Comparison of ENCODE assay signal across 27 mouse cellular contexts in the genomic region with DNA sequence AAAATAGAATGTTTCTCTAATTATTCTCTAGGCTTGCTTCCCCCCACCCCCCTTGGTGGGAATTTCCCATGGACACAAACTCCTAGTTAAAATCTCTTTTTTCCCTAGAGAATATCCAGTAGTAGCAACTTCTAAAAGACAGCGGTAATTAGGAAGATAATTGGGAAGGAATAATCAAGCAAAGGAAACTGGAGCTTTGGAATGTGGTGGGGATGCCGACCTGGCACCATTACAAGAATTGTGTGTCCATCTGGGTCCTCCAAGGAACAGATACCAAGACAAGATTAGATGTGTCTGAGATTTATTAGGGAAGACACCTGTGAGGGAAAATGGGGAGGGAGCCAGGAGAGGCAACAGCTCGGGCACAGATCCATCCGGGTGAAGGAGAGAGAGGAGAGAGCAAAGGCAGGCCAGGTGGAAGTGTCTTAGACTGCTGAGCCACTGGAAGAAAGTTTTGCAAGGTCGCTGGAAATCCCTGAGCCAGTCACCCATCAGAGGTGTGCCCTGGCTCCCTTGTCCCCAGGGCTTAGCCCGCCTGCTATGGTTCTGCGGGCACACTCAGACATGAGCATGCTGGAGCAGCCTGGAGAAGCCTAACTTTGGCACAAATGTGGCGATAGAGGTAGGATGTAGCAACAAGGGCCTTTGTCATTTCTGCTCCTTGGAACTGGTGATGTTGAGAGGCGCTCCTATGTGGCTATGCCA. TPM values are rescaled to one million over a fixed set of nuclear protein-coding genes. Genes with fewer than 3 reads are reported as not detected.
DNase-seq lines count a peak whose midpoint lies in the region; ATAC-seq and TF ChIP-seq lines count a peak whose summit lies in the region.
"Had no signal": no experiment of that assay in that cellular context is flagged by ENCODE, and none has a peak within 500 bp of the region (broad histone marks: within the 10 kb centered on the region; RNA-seq: fewer than 3 reads in every experiment).

No protein-coding gene starts in this region.

- peaks cover 32% of the 10 kb centered on the region for H3K4me1 ChIP-seq in hindbrain, embryonic 10.5 days (replicated peaks)
- H3K4me1 ChIP-seq in hindbrain, embryonic 14.5 days (replicated peaks; ENCODE audit: control insufficient read depth, insufficient read depth, low read length): peaks cover 16% of the 10 kb centered on the region
- peaks cover 5% of the 10 kb centered on the region; the same call in 1 of the 2 replicates for H3K4me1 ChIP-seq in stomach, postnatal 0 days (replicated peaks; ENCODE audit: control insufficient read depth, insufficient read depth)
- peaks cover 16% of the 10 kb centered on the region for H3K4me1 ChIP-seq in forebrain, postnatal 0 days (ENCODE audit: insufficient read depth)

- no peaks in the 10 kb centered on the region for H3K9me3 ChIP-seq in hindbrain, embryonic 10.5 days
- no peaks in the 10 kb centered on the region for H3K9me3 ChIP-seq in hindbrain, embryonic 14.5 days (ENCODE audit: control insufficient read depth, low read length)
- no peaks in the 10 kb centered on the region for H3K9me3 ChIP-seq in stomach, postnatal 0 days (ENCODE audit: control insufficient read depth, low read length)
- no peaks in the 10 kb centered on the region for H3K9me3 ChIP-seq in forebrain, postnatal 0 days (ENCODE audit: low read length)
- H3K9me3 ChIP-seq: heart, embryonic 13.5 days; hindbrain, embryonic 12.5 days; limb, embryonic 10.5 days; liver, embryonic 15.5 days; midbrain, embryonic 15.5 days; neural tube, embryonic 13.5 days; stomach, embryonic 15.5 days had no signal

- no peak for TF ChIP-seq CTCF in gastrocnemius, adult 2 months (IDR thresholded peaks at IDR 0.05)
- TF ChIP-seq CTCF in stomach, postnatal 0 days (IDR thresholded peaks at IDR 0.05; ENCODE audit: low read depth): no peak
- TF ChIP-seq CTCF in forebrain, postnatal 0 days (IDR thresholded peaks at IDR 0.05; ENCODE audit: low read depth): no peak

- no peak for TF ChIP-seq EP300 in stomach, postnatal 0 days (optimal IDR thresholded peaks at IDR 0.05)

- no peak overlapping the region for H3K4me3 ChIP-seq in hindbrain, embryonic 10.5 days
- H3K4me3 ChIP-seq in hindbrain, embryonic 14.5 days (replicated peaks; ENCODE audit: low read length): no peak overlapping the region
- peak overlapping the region; percentile 47 for H3K4me3 ChIP-seq in gastrocnemius, adult 2 months
- H3K4me3 ChIP-seq in stomach, postnatal 0 days (ENCODE audit: low read depth, low read length): no peak overlapping the region
- no peak overlapping the region for H3K4me3 ChIP-seq in forebrain, postnatal 0 days (ENCODE audit: low read depth, low read length)
- H3K4me3 ChIP-seq: heart, embryonic 13.5 days; hindbrain, embryonic 12.5 days; left cerebral cortex, adult 2 months; limb, embryonic 10.5 days; liver, embryonic 15.5 days; midbrain, embryonic 15.5 days; myocyte; neural tube, embryonic 13.5 days; stomach, embryonic 15.5 days had no signal

- no peak for ATAC-seq in hindbrain, embryonic 14.5 days (ENCODE audit: low FRiP score)
- no peak for ATAC-seq in stomach, postnatal 0 days (ENCODE audit: low FRiP score, low TSS enrichment)
- no peak for ATAC-seq in forebrain, postnatal 0 days
- ATAC-seq: forebrain, embryonic 14.5 days; midbrain, embryonic 15.5 days had no signal

- 0 out of 2 replicates have a peak overlapping the region, but pooled peaks have one; percentile 9 for H3K27ac ChIP-seq in hindbrain, embryonic 10.5 days
- H3K27ac ChIP-seq in hindbrain, embryonic 14.5 days: no peak overlapping the region
- H3K27ac ChIP-seq in gastrocnemius, adult 2 months: peak overlapping the region; percentile 77
- H3K27ac ChIP-seq in stomach, postnatal 0 days (replicated peaks): no peak overlapping the region
- H3K27ac ChIP-seq in forebrain, postnatal 0 days (ENCODE audit: low read depth, low read length): no peak overlapping the region
- H3K27ac ChIP-seq: heart, embryonic 13.5 days; hindbrain, embryonic 12.5 days; kidney, postnatal 0 days; left cerebral cortex, adult 2 months; limb, embryonic 10.5 days; liver, embryonic 15.5 days; midbrain, embryonic 15.5 days; neural tube, embryonic 13.5 days; stomach, embryonic 15.5 days had no signal

- H3K27me3 ChIP-seq in hindbrain, embryonic 10.5 days (ENCODE audit: insufficient read depth, poor library complexity, severe bottlenecking): peaks cover 7% of the 10 kb centered on the region; the same call in 1 of the 2 replicates
- no peaks in the 10 kb centered on the region for H3K27me3 ChIP-seq in hindbrain, embryonic 14.5 days (ENCODE audit: control insufficient read depth, insufficient read depth, low read length)
- H3K27me3 ChIP-seq in stomach, postnatal 0 days (ENCODE audit: control insufficient read depth, insufficient read depth, low read length): no peaks in the 10 kb centered on the region
- H3K27me3 ChIP-seq in forebrain, postnatal 0 days (ENCODE audit: insufficient read depth, low read length): no peaks in the 10 kb centered on the region
- H3K27me3 ChIP-seq: hindbrain, embryonic 12.5 days; midbrain, embryonic 15.5 days; neural tube, embryonic 13.5 days; stomach, embryonic 15.5 days had no signal

- WGBS in hindbrain, embryonic 10.5 days: 72% methylated on average over 9 of the region's 9 CpGs
- 66% methylated on average over 9 of the region's 9 CpGs for WGBS in hindbrain, embryonic 14.5 days
- WGBS in stomach, postnatal 0 days: 73% methylated on average over 9 of the region's 9 CpGs
- 44% methylated on average over 9 of the region's 9 CpGs for WGBS in forebrain, postnatal 0 days

- intact Hi-C loops in gastrocnemius, adult 2 months (cut with DNase I): no loop called here

- no peak overlapping the region for H3K9ac ChIP-seq in hindbrain, embryonic 14.5 days
- no peak overlapping the region for H3K9ac ChIP-seq in stomach, postnatal 0 days (ENCODE audit: low read length)
- no peak overlapping the region for H3K9ac ChIP-seq in forebrain, postnatal 0 days
- H3K9ac ChIP-seq: heart, embryonic 13.5 days; hindbrain, embryonic 12.5 days; liver, embryonic 15.5 days; midbrain, embryonic 15.5 days; neural tube, embryonic 13.5 days; stomach, embryonic 15.5 days had no signal

- DNase-seq in cerebellum, adult 18-20 months: peak; percentile 22 to 33
- no peak for DNase-seq in cerebellum, postnatal 36 days
- no peak for DNase-seq in hindbrain, embryonic 10.5 days (ENCODE audit: low spot score)
- no peak for DNase-seq in hindbrain, embryonic 14.5 days (ENCODE audit: low spot score)
- peak; percentile 85 for DNase-seq in gastrocnemius, adult 2 months
- peak; percentile 70 for DNase-seq in gonadal fat pad, adult 2 months (ENCODE audit: low read depth)
- DNase-seq in stomach, postnatal 0 days (ENCODE audit: low spot score): no peak
- DNase-seq in forebrain, postnatal 0 days: no peak
- DNase-seq: adrenal gland, postnatal 25 days; heart, adult 18-20 months; heart, postnatal 14 days; kidney, adult 11 months; liver; lung, postnatal 4 days; right cerebral cortex, adult 18-20 months; right cerebral cortex, postnatal 4 days had no signal

- H3K4me2 ChIP-seq in hindbrain, embryonic 14.5 days (replicated peaks): no peak overlapping the region
- H3K4me2 ChIP-seq in stomach, postnatal 0 days (replicated peaks; ENCODE audit: low read depth): no peak overlapping the region
- H3K4me2 ChIP-seq in forebrain, postnatal 0 days (ENCODE audit: low read depth): no peak overlapping the region
- H3K4me2 ChIP-seq: heart, embryonic 13.5 days; hindbrain, embryonic 12.5 days; liver, embryonic 15.5 days; midbrain, embryonic 15.5 days; neural tube, embryonic 13.5 days; stomach, embryonic 15.5 days had no signal

- H3K36me3 ChIP-seq in hindbrain, embryonic 10.5 days: no peaks in the 10 kb centered on the region
- no peaks in the 10 kb centered on the region for H3K36me3 ChIP-seq in hindbrain, embryonic 14.5 days (replicated peaks; ENCODE audit: control insufficient read depth, insufficient read depth)
- H3K36me3 ChIP-seq in stomach, postnatal 0 days (ENCODE audit: control insufficient read depth, insufficient read depth, low read length): no peaks in the 10 kb centered on the region
- no peaks in the 10 kb centered on the region for H3K36me3 ChIP-seq in forebrain, postnatal 0 days (ENCODE audit: insufficient read depth)
- H3K36me3 ChIP-seq: heart, embryonic 13.5 days; hindbrain, embryonic 12.5 days; limb, embryonic 10.5 days; liver, embryonic 15.5 days; midbrain, embryonic 15.5 days; neural tube, embryonic 13.5 days; stomach, embryonic 15.5 days had no signal

RNA-seq across cellular contexts. Expression of gene Gm973, which starts 4.3 kb away (rescaled TPM):
- 9.0 TPM in 2 replicates for polyA plus RNA-seq in hindbrain, embryonic 10.5 days (2016; fragmentation: Nextera tagmentation; extraction: Ambion mirVana)
- 7.1 and 10.6 TPM in 2 replicates for polyA plus RNA-seq in hindbrain, embryonic 14.5 days (2014; fragmentation: Nextera tagmentation; extraction: Ambion mirVana)
- total RNA-seq in gastrocnemius, adult 2 months (2021): 1 to 10 TPM in 1 of 2 experiments, under 1 TPM in 1; 0.75 to 1.7 TPM
- 1.2 and 2.0 TPM in 2 replicates for polyA plus RNA-seq in gonadal fat pad, adult 2 months (2012; rRNA removed)
- 0.51 and 1.2 TPM in 2 replicates for polyA plus RNA-seq in stomach, postnatal 0 days (2015; fragmentation: Nextera tagmentation; extraction: Ambion mirVana)
- 5.4 and 11.2 TPM in 2 replicates for total RNA-seq in forebrain, postnatal 0 days (2014; rRNA removed)
- 6.5 and 13.8 TPM in 2 replicates for polyA plus RNA-seq in forebrain, postnatal 0 days (2015; fragmentation: Nextera tagmentation; extraction: Ambion mirVana)
- polyA plus RNA-seq: liver, embryonic 15.5 days; myocyte had no signal

RNA-seq across cellular contexts. Expression of gene Fzd7, which starts 29.5 kb away (rescaled TPM):
- 14.4 and 16.1 TPM in 2 replicates for polyA plus RNA-seq in hindbrain, embryonic 10.5 days (2016; fragmentation: Nextera tagmentation; extraction: Ambion mirVana)
- polyA plus RNA-seq in hindbrain, embryonic 14.5 days (2014; fragmentation: Nextera tagmentation; extraction: Ambion mirVana): 3.8 and 4.4 TPM in 2 replicates
- total RNA-seq in gastrocnemius, adult 2 months (2021): 10 to 100 TPM; 21.6 to 42.4 TPM
- 9.5 and 10.2 TPM in 2 replicates for polyA plus RNA-seq in gonadal fat pad, adult 2 months (2012; rRNA removed)
- polyA plus RNA-seq in stomach, postnatal 0 days (2015; fragmentation: Nextera tagmentation; extraction: Ambion mirVana): 3.9 and 4.5 TPM in 2 replicates
- total RNA-seq in forebrain, postnatal 0 days (2014; rRNA removed): 8.6 and 13.9 TPM in 2 replicates
- polyA plus RNA-seq in forebrain, postnatal 0 days (2015; fragmentation: Nextera tagmentation; extraction: Ambion mirVana): 1.5 and 1.9 TPM in 2 replicates

Comparison
In these comparisons a context has a peak if more than half of its experiments do, and no peak if none do; other contexts are left out.
1. DNase-seq: peak in cerebellum, adult 18-20 months (2 of 2), gastrocnemius, adult 2 months (single experiment) and gonadal fat pad, adult 2 months (single experiment); none in cerebellum, postnatal 36 days (0 of 2), hindbrain, embryonic 10.5 days (single experiment), hindbrain, embryonic 14.5 days (single experiment), stomach, postnatal 0 days (single experiment) and forebrain, postnatal 0 days (single experiment).
2. H3K27ac ChIP-seq: peak in hindbrain, embryonic 10.5 days (single experiment) and gastrocnemius, adult 2 months (single experiment); none in hindbrain, embryonic 14.5 days (single experiment), stomach, postnatal 0 days (single experiment) and forebrain, postnatal 0 days (single experiment).